Mouse (Mus musculus) MEL (cell line): ENCODE data around the gene Ammecr1.

Experiments
- CTCF ChIP-seq, 3 experiments: IDR thresholded peaks in 2 of 3; conservative IDR thresholded peaks in 1 of 3; 2 replicates each; pipeline ENCODE4 v1.5.1; 2011 to 2012; ENCODE audit warnings: low read length in 3 of 3, low read depth in 2 of 3, mild to moderate bottlenecking in 2 of 3, improper control_type of control experiment in 1 of 3, inconsistent platforms in 1 of 3, mixed read lengths in 1 of 3, moderate library complexity in 1 of 3; ENCODE audit not compliant: control insufficient read depth in 1 of 3, insufficient read depth in 1 of 3, poor library complexity in 1 of 3, severe bottlenecking in 1 of 3
- E2F4 ChIP-seq: IDR thresholded peaks from 2 replicates; pipeline ENCODE4 v1.6.1; 2011; ENCODE audit warnings: low read depth, low read length, improper control_type of control experiment, borderline replicate concordance
- EP300 ChIP-seq, 2 experiments: IDR thresholded peaks; 2 replicates each; pipeline ENCODE4 v1.6.1; 2011; ENCODE audit warnings: improper control_type of control experiment in 2 of 2, low read length in 2 of 2, low read depth in 1 of 2, mild to moderate bottlenecking in 1 of 2
- ETS1 ChIP-seq: IDR thresholded peaks from 2 replicates; pipeline ENCODE4 v1.6.1; 2012; ENCODE audit warnings: low read depth, mild to moderate bottlenecking, inconsistent platforms, low read length, improper control_type of control experiment, moderate library complexity
- GATA1 ChIP-seq: IDR thresholded peaks from 2 replicates; pipeline ENCODE4 v1.6.1; 2011; ENCODE audit warnings: low read depth, low read length, improper control_type of control experiment
- HCFC1 ChIP-seq: IDR thresholded peaks from 2 replicates; pipeline ENCODE4 v1.6.1; 2012; ENCODE audit warnings: low read depth, mild to moderate bottlenecking, inconsistent platforms, low read length, improper control_type of control experiment, moderate library complexity
- JUND ChIP-seq: IDR thresholded peaks from 2 replicates; pipeline ENCODE4 v1.6.1; 2011; ENCODE audit warnings: low read depth, mild to moderate bottlenecking, improper control_type of control experiment, low read length
- MAFK ChIP-seq: IDR thresholded peaks from 2 replicates; pipeline ENCODE4 v1.6.1; 2011; ENCODE audit warnings: low read depth, mild to moderate bottlenecking, low read length, improper control_type of control experiment, borderline replicate concordance
- POLR2A ChIP-seq, 2 experiments: IDR thresholded peaks; 2 replicates each; pipeline ENCODE4 v1.6.1; 2011 to 2012; ENCODE audit warnings: low read length in 2 of 2, mild to moderate bottlenecking in 2 of 2, control low read depth in 1 of 2, improper control_type of control experiment in 1 of 2, low read depth in 1 of 2, moderate library complexity in 1 of 2; ENCODE audit not compliant: control insufficient read depth in 1 of 2, insufficient read depth in 1 of 2, poor library complexity in 1 of 2
- POLR2AphosphoS2 ChIP-seq: IDR thresholded peaks from 2 replicates; pipeline ENCODE4 v1.6.1; 2011; ENCODE audit warnings: low read length, improper control_type of control experiment
- TBP ChIP-seq: IDR thresholded peaks from 2 replicates; pipeline ENCODE4 v1.8.0; 2011; ENCODE audit warnings: low read depth, low read length, improper control_type of control experiment
- ZC3H11A ChIP-seq: IDR thresholded peaks from 2 replicates; pipeline ENCODE4 v1.6.1; 2012; ENCODE audit warnings: low read depth, mild to moderate bottlenecking, inconsistent platforms, low read length, improper control_type of control experiment

DNA sequence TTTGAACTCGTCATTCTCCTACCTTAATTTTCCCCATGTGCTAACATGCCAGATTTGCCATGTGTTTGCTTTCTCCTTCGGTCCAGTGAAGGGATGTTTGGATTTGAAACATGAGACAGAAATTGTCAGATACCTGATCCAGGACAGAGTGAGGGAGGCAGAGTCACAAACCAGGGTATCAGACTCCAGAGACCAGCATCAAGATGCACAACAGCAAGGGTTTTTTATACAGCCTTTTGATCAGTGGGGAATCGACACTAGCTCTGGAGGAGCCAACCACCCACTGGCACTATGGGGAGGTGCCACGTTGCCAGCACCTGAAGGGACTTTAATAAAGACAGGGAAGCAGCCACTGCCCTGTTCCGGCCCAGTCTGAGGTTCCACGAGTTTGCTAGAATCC lies 17.1 kb upstream of the Ammecr1 start:
- TF ChIP-seq POLR2AphosphoS2 = no peak
- TF ChIP-seq GATA1 = no peak
- TF ChIP-seq ZC3H11A = no peak
- no peak for TF ChIP-seq CTCF (IDR thresholded peaks at IDR 0.05 in 2 of 3, conservative IDR thresholded peaks at IDR 0.05 in 1 of 3; ENCODE audit: control insufficient read depth in 1 of 3, insufficient read depth in 1 of 3, low read depth in 2 of 3, low read length in 3 of 3, poor library complexity in 1 of 3, severe bottlenecking in 1 of 3)
- TF ChIP-seq EP300 (IDR thresholded peaks at IDR 0.05; ENCODE audit: low read depth in 1 of 2, low read length in 2 of 2) = no peak
- TF ChIP-seq TBP = no peak
- no peak for TF ChIP-seq E2F4
- TF ChIP-seq JUND = no peak
- TF ChIP-seq POLR2A (IDR thresholded peaks at IDR 0.05; ENCODE audit: control insufficient read depth in 1 of 2, insufficient read depth in 1 of 2, low read depth in 1 of 2, low read length in 2 of 2, poor library complexity in 1 of 2) = no peak
- TF ChIP-seq MAFK = no peak
- TF ChIP-seq HCFC1 = no peak
- TF ChIP-seq ETS1 = no peak
